Mouse (Mus musculus) E14TG2a.4 (cell line): Measurements from ENCODE around the gene Vmn2r20.
"Not testable (repeated sequence)": the region's sequence is repeated elsewhere in the genome, so short reads cannot be mapped to it uniquely, and the experiment has no call there.

Experiments
- H3K27me3 ChIP-seq: 2 replicates; pipeline ENCODE4 v1.6.1; 2014; ENCODE audit warnings: low read length, control low read depth; ENCODE audit not compliant: insufficient read depth
- H3K36me3 ChIP-seq: 2 replicates; pipeline ENCODE4 v1.6.1; 2014; ENCODE audit warnings: low read length, control low read depth; ENCODE audit not compliant: insufficient read depth
- H3K4me1 ChIP-seq: replicated peaks from 2 replicates; pipeline ENCODE4 v1.6.1; 2014; ENCODE audit warnings: low read depth, low read length, control low read depth
- H3K4me3 ChIP-seq: replicated peaks from 2 replicates; pipeline ENCODE4 v1.5.1; 2014; ENCODE audit warnings: mild to moderate bottlenecking, low read length
- H3K9me3 ChIP-seq: 2 replicates; pipeline ENCODE4 v1.6.1; 2014; ENCODE audit warnings: low read length, control low read depth
- CTCF ChIP-seq: conservative IDR thresholded peaks from 2 replicates; pipeline ENCODE4 v1.5.1; 2014; ENCODE audit warnings: low read length
- NANOG ChIP-seq: IDR thresholded peaks from 2 replicates; pipeline ENCODE4 v1.6.1; 2014; ENCODE audit warnings: borderline replicate concordance, low read length, mixed read lengths
- POU5F1 ChIP-seq: IDR thresholded peaks from 2 replicates; pipeline ENCODE4 v1.6.1; 2014; ENCODE audit warnings: low read length, borderline replicate concordance

The Vmn2r20 gene

GRCm38 (mm10) chr6:123418016-123418415, at the start of gene Vmn2r20:
Gene Vmn2r20 (minus strand): TSS chr6:123418116.
- H3K27me3 ChIP-seq, H3K4me1 ChIP-seq, H3K36me3 ChIP-seq, H3K9me3 ChIP-seq, H3K4me3 ChIP-seq: not testable (repeated sequence)

DNA sequence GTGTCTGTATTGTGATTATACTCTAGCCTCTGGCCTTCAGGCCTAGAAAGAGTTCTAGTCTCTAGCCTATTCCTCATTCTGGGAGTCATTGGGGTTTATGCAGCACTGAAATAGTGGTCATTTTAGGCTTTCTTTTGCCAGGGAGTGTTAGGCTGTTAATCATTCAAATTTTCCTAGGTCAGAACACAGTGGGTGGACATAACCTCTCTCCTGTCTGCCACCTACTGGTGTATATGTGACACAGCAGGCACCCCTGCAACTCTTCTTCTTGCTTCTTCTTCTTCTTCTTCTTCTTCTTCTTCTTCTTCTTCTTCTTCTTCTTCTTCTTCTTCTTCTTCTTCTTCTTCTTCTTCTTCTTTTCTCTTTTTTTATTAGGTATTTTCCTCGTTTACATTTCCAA, 6.5 kb upstream of the Vmn2r20 start:
- not testable (repeated sequence) for H3K27me3 ChIP-seq, H3K4me1 ChIP-seq, H3K9me3 ChIP-seq, H3K4me3 ChIP-seq, H3K36me3 ChIP-seq

DNA sequence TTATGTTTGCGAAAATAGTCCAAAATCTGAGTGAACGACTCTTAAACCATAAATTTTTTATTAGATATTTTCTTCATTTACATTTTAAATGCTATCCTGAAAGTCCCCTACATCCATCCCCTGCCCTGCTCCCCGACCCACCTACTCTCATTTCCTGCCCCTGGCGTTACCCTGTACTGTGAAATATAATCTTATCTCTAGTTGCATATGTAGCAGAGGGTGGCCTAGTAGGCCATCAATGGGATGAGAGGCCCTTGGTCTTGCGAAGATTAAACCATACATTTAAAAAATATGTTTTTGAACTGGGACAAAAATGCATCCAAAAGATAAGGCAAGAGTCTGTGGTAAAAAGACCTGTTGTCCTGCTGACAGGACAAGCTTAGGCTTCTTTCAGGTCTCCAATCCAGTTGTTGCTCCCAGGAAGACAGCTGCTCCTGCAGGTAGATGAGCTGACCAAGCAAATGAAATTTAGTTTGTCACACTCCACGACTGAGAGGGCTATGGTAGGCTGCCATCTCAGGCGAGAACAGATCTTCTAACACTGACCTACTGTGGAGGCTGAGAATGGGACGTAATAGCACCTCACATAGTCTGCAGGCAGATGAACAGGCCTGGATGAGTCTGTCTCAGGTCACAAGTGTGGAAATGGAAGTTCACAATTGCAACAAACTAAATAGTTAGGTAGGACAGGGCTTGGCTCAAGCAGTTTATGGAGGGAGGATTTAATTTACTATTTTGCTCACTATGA, 10.8 kb downstream of the Vmn2r20 start:
- not testable (repeated sequence) for H3K36me3 ChIP-seq, H3K4me1 ChIP-seq, H3K4me3 ChIP-seq, H3K9me3 ChIP-seq, H3K27me3 ChIP-seq

DNA sequence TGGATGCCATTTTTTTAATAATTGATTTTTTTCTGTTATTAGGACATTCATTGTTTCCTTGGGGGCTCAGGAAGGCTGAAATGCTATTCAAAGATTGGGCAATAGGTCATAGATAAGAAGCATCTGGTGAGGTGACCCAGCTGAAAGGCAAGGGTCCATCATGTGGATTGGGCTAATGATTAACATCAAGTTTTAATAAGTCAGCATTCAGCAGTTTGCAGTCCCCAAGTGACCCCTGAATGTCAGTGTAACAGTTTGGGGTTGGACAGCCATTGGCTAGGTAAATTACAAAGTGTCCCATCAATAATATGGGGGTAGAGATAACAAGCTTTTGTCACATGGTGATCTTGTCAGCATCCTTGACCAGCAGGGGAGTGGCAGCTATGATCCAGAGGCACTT, 29.1 kb downstream of the Vmn2r20 start:
- H3K9me3 ChIP-seq, H3K27me3 ChIP-seq, H3K36me3 ChIP-seq, H3K4me3 ChIP-seq, H3K4me1 ChIP-seq: not testable (repeated sequence)

GRCm38 (mm10) chr6:123346141-123346540, 71.8 kb downstream of the Vmn2r20 start:
- Histone ChIP-seq H3K9me3 (no peaks in the 10 kb centered on the region), H3K36me3 (no peaks in the 10 kb centered on the region), H3K27me3 (no peaks in the 10 kb centered on the region), H3K4me1 (no peaks in the 10 kb centered on the region), H3K4me3 (no peak overlapping the region)
- TF ChIP-seq NANOG (no peak), CTCF (no peak), POU5F1 (no peak)

GRCm38 (mm10) chr6:123340093-123340492, 77.8 kb downstream of the Vmn2r20 start:
- Histone ChIP-seq H3K36me3 (no peaks in the 10 kb centered on the region), H3K27me3 (no peaks in the 10 kb centered on the region), H3K4me3 (no peak overlapping the region), H3K9me3 (no peaks in the 10 kb centered on the region), H3K4me1 (no peaks in the 10 kb centered on the region)
- TF ChIP-seq CTCF (peak; percentile 22), POU5F1 (no peak)

DNA sequence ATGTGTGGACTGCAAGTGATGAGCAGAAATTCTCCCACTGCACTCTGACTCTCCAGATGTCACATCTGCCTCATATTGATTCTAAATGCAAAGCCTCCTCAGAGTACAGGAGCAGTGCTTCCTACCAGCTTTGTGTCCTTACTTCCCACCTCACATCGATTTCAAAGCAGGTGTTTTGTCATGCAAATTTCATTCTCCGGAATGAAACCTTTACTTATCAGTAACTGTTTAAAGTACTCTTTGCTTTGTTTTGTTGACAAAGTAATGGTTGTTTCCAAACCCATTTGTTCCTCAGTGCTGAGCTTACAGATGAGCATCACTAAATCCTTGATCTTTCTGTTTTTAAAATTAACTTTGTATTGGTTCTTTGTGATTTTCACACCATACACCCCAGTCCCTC, 85.4 kb downstream of the Vmn2r20 start:
- no peaks in the 10 kb centered on the region for H3K27me3 ChIP-seq
- no peak overlapping the region for H3K4me3 ChIP-seq
- TF ChIP-seq POU5F1 (peak; percentile 51; the same call in 1 of the 2 replicates), CTCF (no peak), NANOG (peak; percentile 74)

More for the DNA sequence above, 85.4 kb downstream of the Vmn2r20 start:
- Histone ChIP-seq H3K9me3 (no peaks in the 10 kb centered on the region), H3K4me1 (peaks cover 21% of the 10 kb centered on the region), H3K36me3 (no peaks in the 10 kb centered on the region)
